Mouse (Mus musculus) heart, postnatal 0 days (tissue): ENCODE measurements around the gene Palb2.

Experiments
- CTCF ChIP-seq: IDR thresholded peaks from 2 replicates; pipeline ENCODE4 v1.5.1; 2016; ENCODE audit warnings: antibody characterized with exemption, control low read depth, low read depth
- EP300 ChIP-seq: IDR thresholded peaks from 2 replicates; pipeline ENCODE4 v1.6.1; 2016; ENCODE audit warnings: antibody characterized with exemption, low read depth

GRCm38 (mm10) chr7:122170705-122171104 lies 37.9 kb upstream of the Palb2 start:
- TF ChIP-seq CTCF (no peak), EP300 (no peak)
